Mouse (Mus musculus): Measurements from ENCODE around the gene Otop3. TPM values are rescaled to one million over a fixed set of nuclear protein-coding genes. Genes with fewer than 3 reads are reported as not detected.

Otop3 gene
- 2.5 and 2.6 TPM in 2 replicates for polyA plus RNA-seq (2015; fragmentation: Nextera tagmentation; extraction: Ambion mirVana)

- Histone ChIP-seq H3K4me2 (peak within 1 kb of the TSS; percentile 65), H3K9me3 (replicated peaks) (no peaks in the 10 kb centered on the region), H3K27ac (replicated peaks) (no peak within 1 kb of the TSS), H3K4me3 (replicated peaks) (peak within 1 kb of the TSS; percentile 34), H3K36me3 (no peaks in the 10 kb centered on the region), H3K4me1 (peaks cover 15% of the 10 kb centered on the region), H3K9ac (replicated peaks) (peak within 1 kb of the TSS; percentile 34; the same call in 1 of the 2 replicates), H3K27me3 (replicated peaks) (peaks cover 34% of the 10 kb centered on the region)
- ATAC-seq (ENCODE audit: low FRiP score) = peak; percentile 34; the same call in 1 of the 2 replicates
- 2% methylated on average over 29 of the region's 29 CpGs for WGBS
Observed at GRCm38 (mm10) chr11:115334531-115334930, at the start of gene Otop3. Gene Otop3 (plus strand): TSS chr11:115334731.

GRCm38 (mm10) chr11:115285282-115285681, 49.2 kb upstream of the Otop3 start:
- 66% methylated on average over 4 of the region's 4 CpGs for WGBS
- H3K36me3 ChIP-seq = no peaks in the 10 kb centered on the region
- H3K4me3 ChIP-seq (replicated peaks) = no peak overlapping the region
- no peak overlapping the region for H3K9ac ChIP-seq (replicated peaks)
- no peak for ATAC-seq (ENCODE audit: low FRiP score)
- no peaks in the 10 kb centered on the region for H3K9me3 ChIP-seq (replicated peaks)
- no peak overlapping the region for H3K4me2 ChIP-seq
- 0 out of 2 replicates have a peak, but pooled peaks cover 4% of the 10 kb centered on the region for H3K4me1 ChIP-seq
- no peak overlapping the region for H3K27ac ChIP-seq (replicated peaks)
- H3K27me3 ChIP-seq (replicated peaks) = no peaks in the 10 kb centered on the region

DNA sequence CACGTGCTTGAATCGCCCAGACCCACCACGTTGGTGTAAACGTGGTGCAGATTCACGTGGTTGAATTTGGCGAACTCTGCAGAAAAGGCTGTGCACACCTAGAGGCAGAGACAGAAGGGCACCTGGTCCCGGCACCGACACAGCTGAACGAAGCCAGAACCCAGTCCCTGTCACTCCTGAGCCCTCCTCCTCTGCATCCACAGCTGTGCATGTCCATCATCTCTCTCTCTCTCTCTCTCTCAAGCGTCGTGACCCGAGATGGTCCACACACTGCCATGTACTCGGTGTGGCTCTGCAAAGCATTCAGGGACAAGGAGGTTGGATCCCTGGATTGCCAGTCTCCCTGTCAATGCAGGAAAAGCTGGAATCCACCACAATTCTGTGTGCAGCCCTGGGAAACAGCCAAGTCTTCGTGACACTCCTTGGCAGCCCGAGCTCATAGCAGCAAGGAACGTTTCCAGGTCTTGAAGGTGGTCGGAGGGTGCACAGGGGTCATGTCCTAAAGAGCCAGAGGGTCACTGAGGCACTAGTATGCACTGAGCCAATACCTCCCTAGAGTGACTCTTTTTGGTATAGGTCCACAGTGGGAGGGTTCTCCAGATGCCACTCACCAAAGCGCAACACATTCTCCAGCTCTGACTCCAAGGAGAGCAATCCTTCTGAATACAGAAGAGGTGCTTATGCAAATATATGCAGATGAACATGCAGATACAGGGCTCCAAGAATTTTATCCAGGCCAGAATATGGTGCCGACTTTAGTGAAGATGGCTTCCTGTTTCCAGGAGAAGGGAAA, 48.1 kb upstream of the Otop3 start:
- H3K4me2 ChIP-seq = no peak overlapping the region
- H3K27me3 ChIP-seq (replicated peaks) = no peaks in the 10 kb centered on the region
- ATAC-seq (ENCODE audit: low FRiP score) = no peak
- H3K4me1 ChIP-seq = peaks cover 8% of the 10 kb centered on the region; the same call in 1 of the 2 replicates
- no peak overlapping the region for H3K4me3 ChIP-seq (replicated peaks)
- 0 out of 2 replicates have a peak overlapping the region, but pooled peaks have one; percentile 13 for H3K27ac ChIP-seq (replicated peaks)
- no peaks in the 10 kb centered on the region for H3K9me3 ChIP-seq (replicated peaks)
- H3K36me3 ChIP-seq = no peaks in the 10 kb centered on the region
- WGBS = 76% methylated on average over 19 of the region's 19 CpGs
- no peak overlapping the region for H3K9ac ChIP-seq (replicated peaks)

GRCm38 (mm10) chr11:115287386-115287785, 47.1 kb upstream of the Otop3 start:
- Histone ChIP-seq H3K4me2 (no peak overlapping the region), H3K9ac (replicated peaks) (no peak overlapping the region), H3K36me3 (no peaks in the 10 kb centered on the region), H3K27me3 (replicated peaks) (no peaks in the 10 kb centered on the region), H3K4me3 (replicated peaks) (no peak overlapping the region), H3K9me3 (replicated peaks) (no peaks in the 10 kb centered on the region), H3K27ac (replicated peaks) (no peak overlapping the region), H3K4me1 (peaks cover 8% of the 10 kb centered on the region; the same call in 1 of the 2 replicates)
- 85% methylated on average over 5 of the region's 5 CpGs for WGBS
- ATAC-seq (ENCODE audit: low FRiP score) = no peak

DNA sequence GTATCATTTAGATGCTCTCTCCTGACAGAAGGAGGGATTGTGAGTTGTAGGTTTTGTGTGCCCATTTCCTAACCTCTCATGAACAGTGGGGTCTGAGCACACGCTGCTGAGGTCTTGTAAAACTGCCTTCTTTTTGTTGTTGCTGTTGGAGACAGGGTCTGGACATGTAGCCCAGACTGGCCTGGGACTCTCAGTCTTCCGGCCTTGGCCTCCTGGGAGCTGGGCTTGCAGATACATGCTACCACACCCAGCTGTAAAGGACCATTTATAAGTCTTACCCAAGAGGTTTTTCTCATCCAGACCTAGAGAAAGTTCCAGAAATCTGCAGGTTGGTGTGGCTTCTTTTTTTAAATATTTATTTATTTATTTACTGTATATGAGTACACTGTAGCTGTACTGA, 46.2 kb upstream of the Otop3 start:
- no peaks in the 10 kb centered on the region for H3K27me3 ChIP-seq (replicated peaks)
- no peak overlapping the region for H3K4me2 ChIP-seq
- H3K36me3 ChIP-seq = no peaks in the 10 kb centered on the region
- H3K4me1 ChIP-seq = peaks cover 4% of the 10 kb centered on the region; the same call in 1 of the 2 replicates
- H3K27ac ChIP-seq (replicated peaks) = no peak overlapping the region
- no peaks in the 10 kb centered on the region for H3K9me3 ChIP-seq (replicated peaks)
- H3K4me3 ChIP-seq (replicated peaks) = no peak overlapping the region
- no peak overlapping the region for H3K9ac ChIP-seq (replicated peaks)
- no peak for ATAC-seq (ENCODE audit: low FRiP score)
- WGBS = 94% methylated on average over 2 of the region's 2 CpGs

DNA sequence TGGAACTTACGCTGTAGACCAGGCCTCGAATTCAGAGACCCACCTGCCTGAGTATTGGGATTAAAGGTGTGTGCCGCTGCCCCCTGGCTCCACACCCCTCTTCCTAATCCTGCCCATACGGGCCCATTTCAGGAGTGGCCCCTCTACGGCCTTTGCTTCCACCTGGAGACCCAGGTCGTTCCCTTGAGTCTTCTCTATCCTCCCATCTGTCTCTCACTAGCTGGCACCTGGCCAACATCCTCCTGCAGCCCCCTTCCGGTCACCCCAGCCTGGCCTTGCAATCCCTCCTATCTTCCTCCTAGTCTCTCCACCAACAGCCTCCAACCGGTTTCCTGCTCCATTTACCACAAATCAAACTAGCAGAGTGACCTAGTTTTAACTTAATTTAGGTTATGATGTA, 44.6 kb upstream of the Otop3 start:
- Histone ChIP-seq H3K9me3 (replicated peaks) (no peaks in the 10 kb centered on the region), H3K36me3 (no peaks in the 10 kb centered on the region), H3K4me3 (replicated peaks) (no peak overlapping the region), H3K4me1 (peaks cover 4% of the 10 kb centered on the region; the same call in 1 of the 2 replicates), H3K4me2 (no peak overlapping the region), H3K27me3 (replicated peaks) (no peaks in the 10 kb centered on the region), H3K27ac (replicated peaks) (no peak overlapping the region), H3K9ac (replicated peaks) (no peak overlapping the region)
- ATAC-seq (ENCODE audit: low FRiP score) = no peak
- WGBS = 85% methylated on average over 8 of the region's 8 CpGs

DNA sequence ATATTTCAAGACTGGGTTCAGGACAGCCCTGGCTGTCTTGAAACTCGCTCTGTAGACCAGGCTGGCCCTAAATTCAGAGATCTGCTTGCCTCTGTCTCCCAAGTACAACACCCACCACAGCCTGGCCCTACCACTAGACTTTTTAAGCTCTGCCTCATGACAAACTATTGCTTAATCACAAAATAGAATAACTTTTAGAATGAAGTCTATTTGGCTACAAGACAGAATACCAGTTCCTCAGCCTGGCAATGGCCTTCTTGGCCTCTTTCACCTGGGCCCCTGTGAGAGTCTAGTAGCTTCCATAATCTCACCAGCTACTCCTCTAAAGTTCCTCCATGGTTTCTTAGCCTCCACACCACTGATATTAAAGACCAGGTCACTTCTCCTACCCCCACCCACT, 44.2 kb upstream of the Otop3 start:
- no peak overlapping the region for H3K4me2 ChIP-seq
- WGBS = 100% methylated on average over 1 of the region's 1 CpGs
- no peak for ATAC-seq (ENCODE audit: low FRiP score)
- no peak overlapping the region for H3K9ac ChIP-seq (replicated peaks)
- H3K27me3 ChIP-seq (replicated peaks) = no peaks in the 10 kb centered on the region
- H3K27ac ChIP-seq (replicated peaks) = no peak overlapping the region
- H3K9me3 ChIP-seq (replicated peaks) = no peaks in the 10 kb centered on the region
- no peaks in the 10 kb centered on the region for H3K36me3 ChIP-seq
- no peak overlapping the region for H3K4me3 ChIP-seq (replicated peaks)
- peaks cover 4% of the 10 kb centered on the region; the same call in 1 of the 2 replicates for H3K4me1 ChIP-seq

DNA sequence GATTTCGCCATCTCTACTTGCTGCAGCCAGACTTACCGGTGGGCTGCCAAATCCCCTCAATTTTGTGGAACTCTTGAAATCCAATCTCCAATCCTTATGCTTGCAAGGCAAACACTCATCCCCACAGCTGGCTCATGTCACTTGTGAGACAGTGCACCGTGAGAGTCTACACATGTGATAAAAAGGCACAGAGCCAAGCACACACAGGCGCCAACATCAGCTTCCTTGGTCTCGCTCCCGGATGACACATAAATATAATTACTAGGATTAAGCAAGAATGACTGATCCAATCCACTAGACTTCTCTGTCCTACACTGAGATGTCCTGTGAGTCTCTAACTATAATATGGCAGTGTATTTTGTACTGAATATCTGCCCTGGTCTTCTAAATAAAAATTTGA, 43.6 kb upstream of the Otop3 start:
- H3K36me3 ChIP-seq = no peaks in the 10 kb centered on the region
- no peak overlapping the region for H3K4me2 ChIP-seq
- 0 out of 2 replicates have a peak, but pooled peaks cover 5% of the 10 kb centered on the region for H3K27me3 ChIP-seq (replicated peaks)
- no peaks in the 10 kb centered on the region for H3K9me3 ChIP-seq (replicated peaks)
- no peak overlapping the region for H3K9ac ChIP-seq (replicated peaks)
- 74% methylated on average over 6 of the region's 6 CpGs for WGBS
- H3K4me1 ChIP-seq = peaks cover 4% of the 10 kb centered on the region; the same call in 1 of the 2 replicates
- H3K4me3 ChIP-seq (replicated peaks) = no peak overlapping the region
- H3K27ac ChIP-seq (replicated peaks) = no peak overlapping the region
- no peak for ATAC-seq (ENCODE audit: low FRiP score)

- Histone ChIP-seq H3K4me1 (peaks cover 7% of the 10 kb centered on the region), H3K9me3 (replicated peaks) (no peaks in the 10 kb centered on the region), H3K36me3 (no peaks in the 10 kb centered on the region), H3K27me3 (replicated peaks) (peaks cover 10% of the 10 kb centered on the region; the same call in 1 of the 2 replicates), H3K27ac (replicated peaks) (no peak overlapping the region), H3K9ac (replicated peaks) (no peak overlapping the region), H3K4me2 (no peak overlapping the region), H3K4me3 (replicated peaks) (no peak overlapping the region)
- 83% methylated on average over 10 of the region's 10 CpGs for WGBS
- no peak for ATAC-seq (ENCODE audit: low FRiP score)
Observed at GRCm38 (mm10) chr11:115291503-115291902, 43.0 kb upstream of the Otop3 start.

GRCm38 (mm10) chr11:115292631-115293375, 41.7 kb upstream of the Otop3 start:
- Histone ChIP-seq H3K4me3 (replicated peaks) (no peak overlapping the region), H3K9me3 (replicated peaks) (no peaks in the 10 kb centered on the region), H3K27me3 (replicated peaks) (peaks cover 11% of the 10 kb centered on the region; the same call in 1 of the 2 replicates), H3K27ac (replicated peaks) (no peak overlapping the region), H3K9ac (replicated peaks) (no peak overlapping the region), H3K36me3 (no peaks in the 10 kb centered on the region), H3K4me1 (peaks cover 20% of the 10 kb centered on the region), H3K4me2 (no peak overlapping the region)
- WGBS = 73% methylated on average over 14 of the region's 14 CpGs
- ATAC-seq (ENCODE audit: low FRiP score) = no peak

- H3K4me2 ChIP-seq = no peak overlapping the region; the same call in 1 of the 2 replicates
- H3K36me3 ChIP-seq = no peaks in the 10 kb centered on the region
- H3K9ac ChIP-seq (replicated peaks) = no peak overlapping the region
- 90% methylated on average over 11 of the region's 11 CpGs for WGBS
- peaks cover 16% of the 10 kb centered on the region; the same call in 1 of the 2 replicates for H3K27me3 ChIP-seq (replicated peaks)
- H3K4me1 ChIP-seq = peaks cover 19% of the 10 kb centered on the region
- H3K27ac ChIP-seq (replicated peaks) = no peak overlapping the region
- no peaks in the 10 kb centered on the region for H3K9me3 ChIP-seq (replicated peaks)
- no peak for ATAC-seq (ENCODE audit: low FRiP score)
- 0 out of 2 replicates have a peak overlapping the region, but pooled peaks have one; percentile 54 for H3K4me3 ChIP-seq (replicated peaks)
Observed at GRCm38 (mm10) chr11:115295939-115296338, 38.6 kb upstream of the Otop3 start.
